8 mouse cellular contexts compared by ENCODE assay signal in the genomic region with DNA sequence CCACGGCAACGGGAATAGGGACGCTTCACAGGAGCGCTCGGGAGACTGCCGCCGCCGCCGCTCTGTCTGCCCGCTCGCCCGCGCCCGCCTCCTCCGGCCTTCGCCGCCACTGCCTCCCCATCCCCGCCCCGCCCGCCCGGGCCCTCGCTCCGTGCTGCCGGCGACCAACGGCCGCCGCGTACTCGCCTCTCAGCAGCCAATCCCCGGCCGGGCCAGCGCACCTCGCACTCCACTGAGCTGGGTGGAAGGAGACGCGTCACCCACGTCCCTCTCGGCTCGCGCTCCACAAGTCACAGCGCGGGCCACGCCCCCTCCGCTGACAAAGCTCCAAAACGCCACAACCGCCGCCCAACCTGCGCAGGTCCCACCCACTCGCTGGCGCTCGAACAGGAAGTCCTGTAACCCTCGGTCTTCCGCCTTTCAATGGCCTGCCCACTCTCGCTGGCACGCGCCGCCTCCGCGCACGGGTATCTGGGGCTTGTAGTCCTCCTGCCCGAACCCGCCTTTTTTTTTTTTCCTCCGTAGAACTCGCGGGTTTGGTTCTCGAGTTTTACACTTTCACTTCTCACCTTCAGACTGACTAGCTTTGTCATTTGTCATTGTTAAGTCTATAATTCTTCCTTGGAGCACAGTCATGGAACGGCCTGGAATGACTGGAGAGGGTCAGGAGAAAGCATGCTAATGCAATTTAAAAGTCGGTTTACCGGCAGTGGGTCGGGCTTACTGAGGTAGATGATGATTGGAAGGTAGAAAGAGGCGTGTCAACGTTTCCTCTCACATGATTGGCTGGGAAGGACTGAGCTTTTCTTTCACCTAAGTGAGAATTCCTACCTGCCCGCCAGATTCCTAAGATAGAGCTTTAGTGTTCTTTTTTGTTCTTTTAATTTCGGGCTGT. TPM values are rescaled to one million over a fixed set of nuclear protein-coding genes. Genes with fewer than 3 reads are reported as not detected.
DNase-seq lines count a peak whose midpoint lies in the region; ATAC-seq lines count a peak whose summit lies in the region.

A gene (minus strand): TSS at position 130 of the 895 bp plus-strand sequence.

- H3K27me3 ChIP-seq in forebrain, embryonic 14.5 days (replicated peaks; ENCODE audit: control insufficient read depth, insufficient read depth, low read length) = no peaks in the 10 kb centered on the region
- no peaks in the 10 kb centered on the region for H3K27me3 ChIP-seq in neural tube, embryonic 15.5 days (replicated peaks)

- H3K9me3 ChIP-seq in forebrain, embryonic 14.5 days (replicated peaks; ENCODE audit: control insufficient read depth, low read length) = no peaks in the 10 kb centered on the region
- H3K9me3 ChIP-seq in neural tube, embryonic 15.5 days (replicated peaks) = no peaks in the 10 kb centered on the region

- intact Hi-C loops in heart, postnatal 14 days (cut with DNase I) = loop anchor here (5.0 kb wide), 1 partner anchor 91 kb away; a partner anchor contains a TSS

- H3K9ac ChIP-seq in forebrain, embryonic 14.5 days (ENCODE audit: low read length) = peak within 1 kb of the TSS; percentile 82
- peak within 1 kb of the TSS; percentile 89 for H3K9ac ChIP-seq in neural tube, embryonic 15.5 days (replicated peaks)

- ATAC-seq in forebrain, embryonic 14.5 days = peak; percentile 98
- peak; percentile 98 for ATAC-seq in neural tube, embryonic 15.5 days (ENCODE audit: low FRiP score)

- H3K4me2 ChIP-seq in forebrain, embryonic 14.5 days (ENCODE audit: low read length) = peak within 1 kb of the TSS; percentile 78
- H3K4me2 ChIP-seq in neural tube, embryonic 15.5 days = peak within 1 kb of the TSS; percentile 84

- H3K4me3 ChIP-seq in forebrain, embryonic 14.5 days (ENCODE audit: low read depth, low read length) = peak within 1 kb of the TSS; percentile 65
- peak within 1 kb of the TSS; percentile 74 for H3K4me3 ChIP-seq in neural tube, embryonic 15.5 days (replicated peaks)

- H3K36me3 ChIP-seq in forebrain, embryonic 14.5 days (ENCODE audit: control insufficient read depth, insufficient read depth, low read length) = no peaks in the 10 kb centered on the region
- H3K36me3 ChIP-seq in neural tube, embryonic 15.5 days = no peaks in the 10 kb centered on the region

- WGBS in forebrain, embryonic 14.5 days = under 1% methylated on average over 69 of the region's 74 CpGs
- under 1% methylated on average over 49 of the region's 74 CpGs for WGBS in neural tube, embryonic 15.5 days

- H3K27ac ChIP-seq in forebrain, embryonic 14.5 days (ENCODE audit: low read depth, low read length) = peak within 1 kb of the TSS; percentile 98
- H3K27ac ChIP-seq in neural tube, embryonic 15.5 days (replicated peaks) = peak within 1 kb of the TSS; percentile 97

- DNase-seq in ES-CJ7 (ENCODE audit: low read depth, low spot score) = peak; percentile 100
- peak; percentile 100 for DNase-seq in cerebellum, adult 11 months
- DNase-seq in forebrain, embryonic 14.5 days (ENCODE audit: low spot score) = peak; percentile 100
- peak; percentile 99 to 100 for DNase-seq in heart, postnatal 14 days
- peak; percentile 100 for DNase-seq in layer of hippocampus, adult 11-12 months (ENCODE audit: low spot score)
- peak; percentile 100 for DNase-seq in lung, adult 18-20 months
- DNase-seq in testis, postnatal 14 days (ENCODE audit: low spot score) = peak; percentile 100

- H3K4me1 ChIP-seq in forebrain, embryonic 14.5 days (ENCODE audit: control insufficient read depth, insufficient read depth, low read length) = peaks cover 26% of the 10 kb centered on the region
- H3K4me1 ChIP-seq in neural tube, embryonic 15.5 days = peaks cover 28% of the 10 kb centered on the region

RNA-seq across cellular contexts. Expression of the gene that starts here (rescaled TPM):
- 22.6 and 27.5 TPM in 2 replicates for polyA plus RNA-seq in forebrain, embryonic 14.5 days (2014; fragmentation: Nextera tagmentation; extraction: Ambion mirVana)
- 10 to 100 TPM; 15.8 to 18.7 TPM for total RNA-seq in heart, postnatal 14 days (2021)
- polyA plus RNA-seq in neural tube, embryonic 15.5 days (2015; fragmentation: Nextera tagmentation; extraction: Ambion mirVana) = 17.4 and 22.2 TPM in 2 replicates

Comparison
In these comparisons a context has a peak if more than half of its experiments do, and no peak if none do; other contexts are left out.
1. Peak in every context shown above with its lines: DNase-seq, ATAC-seq, H3K4me3 ChIP-seq and H3K27ac ChIP-seq.